Mouse (Mus musculus): Measurements from ENCODE around the gene Gas6.

DNA sequence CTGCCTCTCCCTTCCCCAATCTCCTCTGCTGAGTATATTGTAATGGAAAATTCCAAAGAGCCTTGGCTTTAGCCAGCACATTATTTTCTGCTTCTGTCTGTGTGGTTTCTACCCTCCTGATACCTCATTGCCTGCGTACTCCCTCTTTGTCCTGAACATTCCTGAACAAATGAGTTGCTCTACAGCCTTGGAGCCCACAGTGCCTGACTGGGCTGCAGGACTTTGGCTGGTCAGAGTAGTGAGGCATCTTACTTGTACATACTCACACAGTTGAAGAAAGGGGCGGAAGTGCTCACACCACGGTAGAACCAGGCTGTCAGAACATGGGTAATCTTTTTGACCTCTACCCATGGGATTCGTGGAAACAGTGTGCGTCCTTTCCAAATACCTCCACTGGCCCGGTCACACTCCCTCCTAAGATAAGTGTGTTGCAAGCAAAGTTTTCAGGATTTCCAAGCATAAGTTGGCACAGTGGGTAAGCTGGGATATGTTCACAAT lies 23.0 kb upstream of the Gas6 start:
- TF ChIP-seq CTCF (IDR thresholded peaks at IDR 0.05; ENCODE audit: extremely low read depth, insufficient read depth, insufficient read length, insufficient replicate concordance) = no peak
- no peak for TF ChIP-seq POLR2A (IDR thresholded peaks at IDR 0.05; ENCODE audit: low read depth, low read length)

Measured in spleen, adult 2 months (tissue).